Mouse (Mus musculus): ENCODE results near the gene Iqcn. TPM values are rescaled to one million over a fixed set of nuclear protein-coding genes. Genes with fewer than 3 reads are reported as not detected.

The Iqcn gene
- total and polyA plus RNA-seq, 2 experiments from 2014 or later, result 0.05 TPM

GRCm38 (mm10) chr8:70658897-70659603 lies 44.2 kb upstream of the Iqcn start:
- peaks cover 10% of the 10 kb centered on the region; the same call in 1 of the 2 replicates for H3K4me1 ChIP-seq (ENCODE audit: insufficient read depth, low read length)
- DNase-seq (ENCODE audit: low spot score), result no peak
- peak overlapping the region; percentile 81 for H3K4me2 ChIP-seq (ENCODE audit: low read depth, low read length)
- no peaks in the 10 kb centered on the region for H3K9me3 ChIP-seq (ENCODE audit: low read length)
- WGBS, result under 1% methylated on average over 31 of the region's 31 CpGs
- TF ChIP-seq CTCF (IDR thresholded peaks at IDR 0.05; ENCODE audit: low read depth), result no peak
- peaks cover 16% of the 10 kb centered on the region for H3K36me3 ChIP-seq (ENCODE audit: insufficient read depth, low read length)
- H3K27me3 ChIP-seq (ENCODE audit: insufficient read depth, low read length), result no peaks in the 10 kb centered on the region
- peak overlapping the region; percentile 67 for H3K9ac ChIP-seq (replicated peaks; ENCODE audit: low read length)
- H3K27ac ChIP-seq, result peak overlapping the region; percentile 45; the same call in 1 of the 2 replicates
- ATAC-seq, result peak; percentile 42
- peak overlapping the region; percentile 71 for H3K4me3 ChIP-seq (ENCODE audit: low read length)

GRCm38 (mm10) chr8:70659604-70660272 lies 43.5 kb upstream of the Iqcn start:
- peaks cover 10% of the 10 kb centered on the region; the same call in 1 of the 2 replicates for H3K4me1 ChIP-seq (ENCODE audit: insufficient read depth, low read length)
- no peaks in the 10 kb centered on the region for H3K27me3 ChIP-seq (ENCODE audit: insufficient read depth, low read length)
- peak overlapping the region; percentile 48; the same call in 1 of the 2 replicates for H3K27ac ChIP-seq
- peak overlapping the region; percentile 71 for H3K4me3 ChIP-seq (ENCODE audit: low read length)
- H3K36me3 ChIP-seq (ENCODE audit: insufficient read depth, low read length), result peaks cover 16% of the 10 kb centered on the region
- ATAC-seq (peak; percentile 89), DNase-seq (ENCODE audit: low spot score) (peak; percentile 87)
- H3K9ac ChIP-seq (replicated peaks; ENCODE audit: low read length), result peak overlapping the region; percentile 67
- no peaks in the 10 kb centered on the region for H3K9me3 ChIP-seq (ENCODE audit: low read length)
- WGBS, result under 1% methylated on average over 41 of the region's 44 CpGs
- TF ChIP-seq CTCF (IDR thresholded peaks at IDR 0.05; ENCODE audit: low read depth), result no peak
- H3K4me2 ChIP-seq (ENCODE audit: low read depth, low read length), result peak overlapping the region; percentile 81

GRCm38 (mm10) chr8:70660273-70660725 lies 43.0 kb upstream of the Iqcn start, which contains the start of gene Pgpep1:
TSS of gene Pgpep1 (minus strand) at chr8:70660388.
- peak within 1 kb of the TSS; percentile 67 for H3K9ac ChIP-seq (replicated peaks; ENCODE audit: low read length)
- H3K4me2 ChIP-seq (ENCODE audit: low read depth, low read length), result peak within 1 kb of the TSS; percentile 81
- no peaks in the 10 kb centered on the region for H3K27me3 ChIP-seq (ENCODE audit: insufficient read depth, low read length)
- TF ChIP-seq CTCF (IDR thresholded peaks at IDR 0.05; ENCODE audit: low read depth), result no peak
- DNase-seq (ENCODE audit: low spot score) (peak; percentile 44), ATAC-seq (peak; percentile 36)
- H3K9me3 ChIP-seq (ENCODE audit: low read length), result no peaks in the 10 kb centered on the region
- peaks cover 10% of the 10 kb centered on the region; the same call in 1 of the 2 replicates for H3K4me1 ChIP-seq (ENCODE audit: insufficient read depth, low read length)
- 6% methylated on average over 14 of the region's 14 CpGs for WGBS
- H3K4me3 ChIP-seq (ENCODE audit: low read length), result peak within 1 kb of the TSS; percentile 71
- H3K27ac ChIP-seq, result peak within 1 kb of the TSS; percentile 48; the same call in 1 of the 2 replicates
- H3K36me3 ChIP-seq (ENCODE audit: insufficient read depth, low read length), result peaks cover 12% of the 10 kb centered on the region

- TF ChIP-seq CTCF (IDR thresholded peaks at IDR 0.05; ENCODE audit: low read depth), result no peak
- Histone ChIP-seq H3K4me1 (ENCODE audit: insufficient read depth, low read length) (peaks cover 4% of the 10 kb centered on the region; the same call in 1 of the 2 replicates), H3K27ac (peak overlapping the region; percentile 58; the same call in 1 of the 2 replicates), H3K4me3 (ENCODE audit: low read length) (no peak overlapping the region), H3K9ac (replicated peaks; ENCODE audit: low read length) (no peak overlapping the region), H3K4me2 (ENCODE audit: low read depth, low read length) (no peak overlapping the region), H3K9me3 (ENCODE audit: low read length) (no peaks in the 10 kb centered on the region), H3K36me3 (ENCODE audit: insufficient read depth, low read length) (no peaks in the 10 kb centered on the region), H3K27me3 (ENCODE audit: insufficient read depth, low read length) (no peaks in the 10 kb centered on the region)
- ATAC-seq, result peak; percentile 28; the same call in 1 of the 2 replicates
- 10% methylated on average over 4 of the region's 4 CpGs for WGBS
- DNase-seq (ENCODE audit: low spot score), result peak; percentile 66
Observed at GRCm38 (mm10) chr8:70663691-70664090, 39.6 kb upstream of the Iqcn start.

GRCm38 (mm10) chr8:70664631-70665030 lies 38.6 kb upstream of the Iqcn start:
- DNase-seq (ENCODE audit: low spot score) (no peak), ATAC-seq (no peak)
- H3K4me3 ChIP-seq (ENCODE audit: low read length), result no peak overlapping the region
- TF ChIP-seq CTCF (IDR thresholded peaks at IDR 0.05; ENCODE audit: low read depth), result no peak
- H3K4me2 ChIP-seq (ENCODE audit: low read depth, low read length), result no peak overlapping the region
- no peaks in the 10 kb centered on the region; the same call in 1 of the 2 replicates for H3K4me1 ChIP-seq (ENCODE audit: insufficient read depth, low read length)
- no peaks in the 10 kb centered on the region for H3K9me3 ChIP-seq (ENCODE audit: low read length)
- H3K36me3 ChIP-seq (ENCODE audit: insufficient read depth, low read length), result no peaks in the 10 kb centered on the region
- no peak overlapping the region for H3K27ac ChIP-seq
- no peak overlapping the region for H3K9ac ChIP-seq (replicated peaks; ENCODE audit: low read length)
- no peaks in the 10 kb centered on the region for H3K27me3 ChIP-seq (ENCODE audit: insufficient read depth, low read length)
- WGBS, result 84% methylated on average over 3 of the region's 3 CpGs

- Histone ChIP-seq H3K4me3 (ENCODE audit: low read length) (no peak overlapping the region), H3K36me3 (ENCODE audit: insufficient read depth, low read length) (no peaks in the 10 kb centered on the region), H3K9me3 (ENCODE audit: low read length) (no peaks in the 10 kb centered on the region), H3K4me1 (ENCODE audit: insufficient read depth, low read length) (no peaks in the 10 kb centered on the region; the same call in 1 of the 2 replicates), H3K27me3 (ENCODE audit: insufficient read depth, low read length) (no peaks in the 10 kb centered on the region), H3K27ac (no peak overlapping the region), H3K4me2 (ENCODE audit: low read depth, low read length) (no peak overlapping the region), H3K9ac (replicated peaks; ENCODE audit: low read length) (no peak overlapping the region)
- DNase-seq (ENCODE audit: low spot score) (no peak), ATAC-seq (no peak)
- TF ChIP-seq CTCF (IDR thresholded peaks at IDR 0.05; ENCODE audit: low read depth), result no peak
- WGBS, result 79% methylated on average over 2 of the region's 2 CpGs
Observed at GRCm38 (mm10) chr8:70665599-70665998, 37.7 kb upstream of the Iqcn start.
